ENCODE assay signal across 21 mouse cellular contexts in genomic region chr2:103989724-103990123, GRCm38 (mm10). TPM values are rescaled to one million over a fixed set of nuclear protein-coding genes. Genes with fewer than 3 reads are reported as not detected.
A peak's percentile ranks its signal among the peaks of the same experiment; 100 is the strongest.
DNase-seq lines count a peak whose midpoint lies in the region; ATAC-seq lines count a peak whose summit lies in the region.
"Had no signal": no experiment of that assay in that cellular context is flagged by ENCODE, and none has a peak within 500 bp of the region (broad histone marks: within the 10 kb centered on the region; RNA-seq: fewer than 3 reads in every experiment).

No protein-coding gene starts in this region.

- no peaks in the 10 kb centered on the region for H3K9me3 ChIP-seq in midbrain, embryonic 11.5 days (ENCODE audit: control insufficient read depth, low read length)
- no peaks in the 10 kb centered on the region for H3K9me3 ChIP-seq in midbrain, embryonic 14.5 days (ENCODE audit: control insufficient read depth, low read length)
- H3K9me3 ChIP-seq: G1E had no signal

- no peak overlapping the region for H3K9ac ChIP-seq in midbrain, embryonic 11.5 days (ENCODE audit: low read length)
- H3K9ac ChIP-seq in midbrain, embryonic 14.5 days (replicated peaks; ENCODE audit: low read length) = no peak overlapping the region

- H3K27me3 ChIP-seq in midbrain, embryonic 11.5 days (ENCODE audit: control insufficient read depth, insufficient read depth, low read length) = no peaks in the 10 kb centered on the region
- H3K27me3 ChIP-seq in midbrain, embryonic 14.5 days (ENCODE audit: control insufficient read depth, insufficient read depth, low read length) = no peaks in the 10 kb centered on the region
- H3K27me3 ChIP-seq: CH12.LX had no signal

- ATAC-seq in midbrain, embryonic 11.5 days (ENCODE audit: low FRiP score) = no peak
- no peak for ATAC-seq in midbrain, embryonic 14.5 days (ENCODE audit: low FRiP score, low TSS enrichment)
- ATAC-seq: activated CD4-positive, CD25-positive, alpha-beta regulatory T cell, adult 4 months; CD4-positive, CD25-positive, alpha-beta regulatory T cell, adult 4 months; Patski had no signal

- no peak overlapping the region for H3K4me2 ChIP-seq in midbrain, embryonic 11.5 days
- H3K4me2 ChIP-seq in midbrain, embryonic 14.5 days (ENCODE audit: low read length) = no peak overlapping the region

- H3K36me3 ChIP-seq in midbrain, embryonic 11.5 days (ENCODE audit: control insufficient read depth, insufficient read depth, low read length) = no peaks in the 10 kb centered on the region
- H3K36me3 ChIP-seq in midbrain, embryonic 14.5 days (ENCODE audit: control insufficient read depth, insufficient read depth, low read length) = no peaks in the 10 kb centered on the region
- H3K36me3 ChIP-seq: G1E had no signal

- peaks cover 3% of the 10 kb centered on the region; the same call in 1 of the 2 replicates for H3K4me1 ChIP-seq in midbrain, embryonic 11.5 days (ENCODE audit: control insufficient read depth, insufficient read depth, low read length)
- H3K4me1 ChIP-seq in midbrain, embryonic 14.5 days (ENCODE audit: control insufficient read depth, insufficient read depth, low read length) = peaks cover 6% of the 10 kb centered on the region; the same call in 1 of the 2 replicates

- H3K27ac ChIP-seq in midbrain, embryonic 11.5 days (ENCODE audit: low read depth, low read length) = no peak overlapping the region
- H3K27ac ChIP-seq in midbrain, embryonic 14.5 days (replicated peaks; ENCODE audit: low read depth, low read length) = no peak overlapping the region

- intact Hi-C loops in heart, postnatal 25 days (cut with DNase I) = no loop called here

- no peak overlapping the region for H3K4me3 ChIP-seq in midbrain, embryonic 11.5 days (ENCODE audit: low read depth, low read length)
- no peak overlapping the region for H3K4me3 ChIP-seq in midbrain, embryonic 14.5 days (replicated peaks; ENCODE audit: low read depth, low read length)

- 81% methylated on average over 6 of the region's 6 CpGs for WGBS in midbrain, embryonic 11.5 days
- WGBS in midbrain, embryonic 14.5 days = 89% methylated on average over 6 of the region's 6 CpGs

- DNase-seq in heart, adult 11 months = peak; percentile 69
- DNase-seq in heart, postnatal 25 days (ENCODE audit: low spot score) = no peak
- DNase-seq in midbrain, embryonic 11.5 days (ENCODE audit: low spot score, missing footprints) = peak; percentile 56
- no peak for DNase-seq in midbrain, embryonic 14.5 days
- DNase-seq: adrenal gland, adult 2 months; adrenal gland, adult 8-10 months; adrenal gland, postnatal 10 days; adrenal gland, postnatal 14 days; adrenal gland, postnatal 25 days; adrenal gland, postnatal 36 days; B cell, adult 2 months; cerebellum, adult 11 months; cerebellum, adult 11-12 months; cerebellum, adult 18-20 months had no signal

RNA-seq across cellular contexts. Expression of gene Lmo2, which starts 31.9 kb away (rescaled TPM):
- 10 to 100 TPM; 19.3 to 19.8 TPM for total RNA-seq in heart, postnatal 25 days (2021)
- 25.8 and 28.6 TPM in 2 replicates for polyA plus RNA-seq in midbrain, embryonic 11.5 days (2014; fragmentation: Nextera tagmentation; extraction: Ambion mirVana)
- polyA plus RNA-seq in midbrain, embryonic 14.5 days (2014; fragmentation: Nextera tagmentation; extraction: Ambion mirVana) = 25.8 and 31.6 TPM in 2 replicates
- polyA plus RNA-seq: C2C12 had no signal

RNA-seq across cellular contexts. Expression of gene Fbxo3, which starts 37.8 kb away (rescaled TPM):
- 10 to 100 TPM; 51.9 to 58.3 TPM for total RNA-seq in heart, postnatal 25 days (2021)
- 60.1 and 72.8 TPM in 2 replicates for polyA plus RNA-seq in midbrain, embryonic 11.5 days (2014; fragmentation: Nextera tagmentation; extraction: Ambion mirVana)
- 69.7 and 75.6 TPM in 2 replicates for polyA plus RNA-seq in midbrain, embryonic 14.5 days (2014; fragmentation: Nextera tagmentation; extraction: Ambion mirVana)

RNA-seq across cellular contexts. Expression of gene 4931422A03Rik, which starts 38.4 kb away (rescaled TPM):
- total RNA-seq in heart, postnatal 25 days (2021) = not detected
- 1.1 and 1.5 TPM in 2 replicates for polyA plus RNA-seq in midbrain, embryonic 11.5 days (2014; fragmentation: Nextera tagmentation; extraction: Ambion mirVana)
- 2.6 and 2.7 TPM in 2 replicates for polyA plus RNA-seq in midbrain, embryonic 14.5 days (2014; fragmentation: Nextera tagmentation; extraction: Ambion mirVana)
- total RNA-seq: adrenal gland, adult 18-20 months; adrenal gland, adult 2 months; adrenal gland, adult 8-10 months; adrenal gland, postnatal 10 days; adrenal gland, postnatal 14 days; adrenal gland, postnatal 25 days; adrenal gland, postnatal 36 days had no signal
- polyA plus RNA-seq: adrenal gland, adult 2 months; G1E had no signal

Comparison
In these comparisons a context has a peak if more than half of its experiments do, and no peak if none do; other contexts are left out.
1. DNase-seq: peak in heart, adult 11 months (single experiment) and midbrain, embryonic 11.5 days (single experiment); none in heart, postnatal 25 days (single experiment) and midbrain, embryonic 14.5 days (single experiment).